Mouse (Mus musculus) C2C12 (cell line): ENCODE data around the gene P2rx4. TPM values are rescaled to one million over a fixed set of nuclear protein-coding genes. Genes with fewer than 3 reads are reported as not detected.

Experiments used
- H3K27me3 ChIP-seq: one replicate; pipeline ENCODE4 v1.6.1; 2011; ENCODE audit not compliant: control insufficient read depth, insufficient read depth, insufficient read length
- H3K36me3 ChIP-seq: one replicate; pipeline ENCODE4 v1.6.1; 2011; ENCODE audit not compliant: control insufficient read depth, insufficient read depth
- H3K4me3 ChIP-seq: one replicate; pipeline ENCODE4 v1.5.1; 2011; ENCODE audit warnings: mild to moderate bottlenecking, control low read depth; ENCODE audit not compliant: poor library complexity, insufficient read depth, severe bottlenecking
- H3K79me2 ChIP-seq: one replicate; pipeline ENCODE4 v1.6.1; 2011; ENCODE audit not compliant: control insufficient read depth, insufficient read depth
- H3K79me3 ChIP-seq: one replicate; pipeline ENCODE4 v1.6.1; 2011; ENCODE audit warnings: low read depth, control low read depth
- H3ac ChIP-seq: one replicate; pipeline ENCODE3; 2011; ENCODE audit warnings: low read depth; ENCODE audit not compliant: control insufficient read depth, insufficient read length
- CEBPB ChIP-seq: IDR thresholded peaks from one replicate; pipeline ENCODE4 v1.6.1; 2011; ENCODE audit warnings: low read depth, mild to moderate bottlenecking, control low read depth, moderate library complexity
- CTCF ChIP-seq: IDR thresholded peaks from one replicate; pipeline ENCODE4 v1.5.1; 2011; ENCODE audit not compliant: control insufficient read depth, insufficient read depth, insufficient read length
- FOSL1 ChIP-seq: IDR thresholded peaks from one replicate; pipeline ENCODE4 v1.8.0; 2011; ENCODE audit warnings: mild to moderate bottlenecking, low read length; ENCODE audit not compliant: poor library complexity, insufficient read depth, severe bottlenecking
- MAX ChIP-seq: IDR thresholded peaks from one replicate; pipeline ENCODE4 v1.6.1; 2011; ENCODE audit warnings: mild to moderate bottlenecking, control low read depth
- MYOD1 ChIP-seq: IDR thresholded peaks from one replicate; pipeline ENCODE4 v1.6.1; 2011; ENCODE audit warnings: low read depth; ENCODE audit not compliant: control insufficient read depth, insufficient read length
- MYOG ChIP-seq: IDR thresholded peaks from one replicate; pipeline ENCODE4 v1.6.1; 2011; ENCODE audit not compliant: control insufficient read depth, insufficient read length; ENCODE audit errors: extremely low read depth
- USF1 ChIP-seq: IDR thresholded peaks from one replicate; pipeline ENCODE4 v1.6.1; 2011; ENCODE audit warnings: low read depth, mild to moderate bottlenecking, control low read depth, moderate library complexity
- microRNA-seq: library from miRNA; unstranded; fragments of <30 nt; microRNA quantifications from one replicate; pipeline ENCODE4, GENCODE M21; 2019; ENCODE audit warnings: borderline microRNAs expressed
- polyA plus RNA-seq: library from polyadenylated mRNA; unstranded; fragments of >200 nt; fragmentation: generic; extraction: Trizol; gene quantifications from one replicate; pipeline ENCODE4 v1.2.1, GENCODE M21; 2012; ENCODE audit warnings: missing spikeins

Gene P2rx4
- polyA plus RNA-seq, 1 experiment, result 11.0 TPM

DNA sequence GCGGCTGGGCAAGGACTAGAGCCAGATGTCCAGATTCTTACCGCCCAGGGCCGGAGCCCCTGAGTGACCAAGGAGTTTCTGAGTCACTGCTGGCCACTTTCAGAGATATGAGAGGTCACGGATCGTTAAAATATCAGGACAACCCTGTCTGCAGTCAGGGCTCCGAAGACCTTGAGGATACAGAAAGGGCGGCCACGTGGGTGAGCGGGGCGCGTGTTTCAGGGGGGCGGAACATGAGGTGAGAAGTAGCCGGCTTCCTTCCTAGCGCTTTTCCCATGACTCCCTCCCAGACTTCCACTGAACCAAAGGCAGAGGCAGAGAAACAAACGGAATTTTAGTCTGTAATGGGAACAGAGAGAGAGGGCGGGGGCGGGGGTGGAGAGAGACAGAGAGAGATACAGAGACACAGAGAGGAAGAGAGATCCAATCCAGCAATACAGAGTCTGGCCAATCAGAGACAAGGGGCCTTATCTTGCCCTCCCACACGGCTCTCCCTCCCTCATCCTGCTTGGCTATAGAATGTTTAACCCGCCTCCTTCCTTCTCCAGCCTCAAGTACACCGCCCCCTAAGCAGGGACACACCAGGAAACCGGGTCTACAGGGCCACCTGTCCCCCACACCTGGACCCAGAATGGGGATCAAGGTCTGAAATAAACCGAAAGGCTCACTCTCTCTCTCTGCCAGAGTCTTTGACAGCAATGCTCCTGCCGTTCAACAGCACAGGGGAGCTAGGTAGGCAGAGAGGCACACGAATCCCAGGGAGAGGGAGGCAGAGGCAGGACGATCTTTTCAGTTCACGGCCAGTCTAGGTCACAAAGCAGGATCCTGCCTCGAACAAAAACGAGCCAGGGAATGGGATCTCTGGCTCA, 67.6 kb downstream of the P2rx4 start:
- Histone ChIP-seq H3ac (no peak overlapping the region), H3K27me3 (no peaks in the 10 kb centered on the region), H3K79me2 (peaks cover 90% of the 10 kb centered on the region), H3K4me3 (no peak overlapping the region), H3K36me3 (peaks cover under 1% of the 10 kb centered on the region), H3K79me3 (peaks cover 45% of the 10 kb centered on the region)
- TF ChIP-seq USF1, result no peak
- no peak for TF ChIP-seq CEBPB
- TF ChIP-seq MYOG, result no peak
- no peak for TF ChIP-seq MYOD1
- TF ChIP-seq FOSL1, result no peak
- TF ChIP-seq CTCF, result no peak
- TF ChIP-seq MAX, result no peak

DNA sequence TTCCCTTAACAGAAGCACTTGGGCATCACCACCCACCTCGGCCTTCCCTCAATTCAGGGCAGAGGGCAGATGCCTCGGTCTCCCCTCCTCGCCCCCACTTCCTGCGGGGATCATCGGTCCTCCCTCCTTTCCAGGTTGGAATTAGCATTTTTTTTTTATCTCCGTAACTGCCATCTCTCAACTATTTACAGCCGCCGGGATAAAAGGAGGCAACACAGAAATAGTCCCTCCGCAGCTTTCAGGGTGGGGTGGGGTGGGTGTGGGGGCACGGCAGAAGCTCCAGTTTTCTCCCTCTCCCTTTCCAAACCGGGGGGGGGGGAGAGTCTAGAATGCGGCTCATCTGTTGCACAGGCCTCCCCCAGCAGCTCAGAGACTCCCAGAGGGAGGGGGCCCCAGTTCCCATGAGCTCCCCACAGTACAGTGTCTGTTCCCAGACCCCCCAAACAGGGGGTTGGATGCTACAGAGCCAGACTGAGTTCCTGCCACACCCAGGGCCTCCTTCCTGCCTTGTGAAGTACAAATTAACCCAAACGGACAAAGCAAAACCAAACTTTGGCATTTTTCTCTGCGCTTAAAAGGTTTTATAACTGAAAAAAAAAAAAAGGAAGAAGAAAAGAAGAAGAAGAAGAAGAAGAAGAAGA, 68.4 kb downstream of the P2rx4 start:
- TF ChIP-seq CTCF, result no peak
- no peak for TF ChIP-seq MYOG
- no peak for TF ChIP-seq CEBPB
- TF ChIP-seq USF1, result no peak
- H3ac ChIP-seq, result no peak overlapping the region
- H3K36me3 ChIP-seq, result no peaks in the 10 kb centered on the region
- no peak overlapping the region for H3K4me3 ChIP-seq
- H3K27me3 ChIP-seq, result no peaks in the 10 kb centered on the region
- peaks cover 41% of the 10 kb centered on the region for H3K79me3 ChIP-seq
- peaks cover 83% of the 10 kb centered on the region for H3K79me2 ChIP-seq

DNA sequence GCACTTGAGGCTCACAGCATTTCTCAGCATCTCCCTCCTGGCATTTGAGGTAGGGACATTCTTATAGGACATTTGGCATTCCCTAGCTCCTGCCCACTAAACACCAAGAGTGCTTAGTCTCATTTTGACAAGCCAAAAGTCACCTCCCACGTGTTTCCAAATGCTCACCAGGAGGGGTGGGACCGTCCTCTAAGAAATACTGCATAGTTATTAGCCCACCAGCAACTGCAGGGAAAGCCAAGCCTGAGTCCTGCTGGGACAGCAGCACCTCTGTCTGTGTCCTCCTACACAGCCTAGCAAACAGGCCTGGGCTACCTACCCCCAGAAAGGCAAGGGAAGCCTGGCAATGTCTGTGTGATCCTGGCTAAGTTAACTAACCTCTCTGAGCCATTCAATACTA, 70.0 kb downstream of the P2rx4 start:
- Histone ChIP-seq H3ac (no peak overlapping the region), H3K79me2 (peaks cover 68% of the 10 kb centered on the region), H3K27me3 (no peaks in the 10 kb centered on the region), H3K36me3 (no peaks in the 10 kb centered on the region), H3K4me3 (no peak overlapping the region), H3K79me3 (peaks cover 37% of the 10 kb centered on the region)
- TF ChIP-seq MYOG (no peak), FOSL1 (no peak), MAX (no peak), MYOD1 (no peak), CTCF (no peak)

DNA sequence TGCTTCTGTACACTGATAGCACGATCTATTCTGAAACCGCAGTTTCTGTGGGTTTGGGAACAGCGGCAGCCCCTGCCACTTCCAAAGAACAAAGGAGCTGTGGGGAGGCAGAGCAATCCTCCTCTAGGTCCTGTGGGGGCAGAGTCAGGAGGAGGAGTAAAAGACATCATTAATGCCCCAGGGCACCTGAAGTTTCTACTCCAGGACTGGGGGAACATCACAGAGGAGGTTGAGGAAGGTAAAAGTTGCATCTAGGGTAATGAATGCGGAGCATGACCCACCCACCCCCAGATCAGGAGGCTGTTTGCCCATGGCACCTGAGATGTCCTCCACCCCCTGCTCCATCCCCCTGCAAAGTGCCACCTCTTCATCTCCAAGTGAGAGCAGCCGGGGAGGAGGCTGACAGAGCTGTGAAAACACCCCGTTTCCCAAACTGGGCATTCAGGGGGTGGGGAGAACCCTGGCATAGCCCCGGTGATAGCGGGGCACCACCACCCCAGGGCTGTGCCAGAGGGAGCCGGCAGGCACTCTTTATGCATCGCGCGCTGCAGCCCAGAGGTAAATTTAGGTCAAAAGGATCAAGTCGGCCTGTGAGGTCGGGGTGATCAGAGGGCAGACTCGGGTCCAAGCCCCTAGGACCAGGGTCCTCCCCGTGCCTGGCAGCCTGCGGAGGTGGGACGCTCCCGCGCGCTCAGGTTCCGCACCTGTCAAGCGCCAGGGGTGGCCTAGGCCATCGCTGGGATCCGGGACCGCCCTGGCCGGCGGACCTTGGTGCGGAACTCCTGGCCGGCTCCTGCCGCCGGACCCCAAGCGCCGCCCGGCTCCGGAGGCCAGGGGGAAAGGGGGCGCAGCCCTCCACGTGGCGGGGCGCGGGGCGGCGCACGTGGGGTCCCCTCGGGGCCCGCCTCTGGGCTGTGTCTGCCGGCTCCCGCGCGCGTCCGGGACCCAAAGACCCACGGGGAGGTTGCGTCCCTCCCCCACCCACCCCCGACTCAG, 71.2 kb downstream of the P2rx4 start:
- no peaks in the 10 kb centered on the region for H3K36me3 ChIP-seq
- TF ChIP-seq MAX (no peak), MYOG (no peak), MYOD1 (no peak), USF1 (no peak), CTCF (no peak), FOSL1 (no peak), CEBPB (no peak)
- H3K79me2 ChIP-seq, result peaks cover 55% of the 10 kb centered on the region
- H3K27me3 ChIP-seq, result no peaks in the 10 kb centered on the region
- H3K79me3 ChIP-seq, result peaks cover 27% of the 10 kb centered on the region
- peak overlapping the region; percentile 61 for H3K4me3 ChIP-seq
- H3ac ChIP-seq, result peak overlapping the region; percentile 97

Small RNA genes lying within 50 kb of the gene (microRNA-seq; reads per million reads assigned to microRNA genes)
- not detected for gene Mir8115

Other genes with a start within 250 kb of the P2rx4 start
- 101 TPM for gene Atp2a2, start 205.3 kb upstream of the P2rx4 start, polyA plus RNA-seq
- 3.5 TPM for gene Ift81, start 93.0 kb upstream of the P2rx4 start, polyA plus RNA-seq
- gene P2rx7, start 63.6 kb upstream of the P2rx4 start, polyA plus RNA-seq, result 1.6 TPM
- gene Camkk2, start 71.9 kb downstream of the P2rx4 start, polyA plus RNA-seq, result 15.4 TPM
- gene Anapc5, start 113.8 kb downstream of the P2rx4 start, polyA plus RNA-seq, result 223 TPM
- 8.1 TPM for gene Rnf34, start 142.5 kb downstream of the P2rx4 start, polyA plus RNA-seq